Mouse (Mus musculus) hindbrain, embryonic 14.5 days (tissue): ENCODE measurements around the gene Prox1. TPM values are rescaled to one million over a fixed set of nuclear protein-coding genes. Genes with fewer than 3 reads are reported as not detected.

Experiments used
- ATAC-seq: fragments of 200-750 bp; cut with Nextera tagmentation; 2 replicates; pipeline ENCODE4 v1.8.0; 2017; ENCODE audit warnings: moderate number of reproducible peaks, mild to moderate bottlenecking, moderate TSS enrichment, moderate library complexity; ENCODE audit not compliant: low FRiP score
- DNase-seq: peaks from one replicate; pipeline ENCODE4 v3.0.0-alpha.2; 2015; ENCODE audit warnings: low spot score
- H3K27ac ChIP-seq: fragments of 300-500 bp; sonication (generic); 2 replicates; pipeline ENCODE4 v1.5.1; 2014; ENCODE audit warnings: mild to moderate bottlenecking, moderate library complexity
- H3K27me3 ChIP-seq: fragments of 300-500 bp; sonication (generic); 2 replicates; pipeline ENCODE4 v1.6.1; 2014; ENCODE audit warnings: mild to moderate bottlenecking, low read length, mixed read lengths; ENCODE audit not compliant: control insufficient read depth, insufficient read depth
- H3K36me3 ChIP-seq: fragments of 300-500 bp; sonication (generic); replicated peaks from 2 replicates; pipeline ENCODE4 v1.6.1; 2014; ENCODE audit not compliant: control insufficient read depth, insufficient read depth
- H3K4me1 ChIP-seq: fragments of 300-500 bp; sonication (generic); replicated peaks from 2 replicates; pipeline ENCODE4 v1.6.1; 2014; ENCODE audit warnings: antibody characterized with exemption, low read length, mixed read lengths; ENCODE audit not compliant: control insufficient read depth, insufficient read depth
- H3K4me2 ChIP-seq: fragments of 300-500 bp; sonication (generic); replicated peaks from 2 replicates; pipeline ENCODE4 v1.6.1; 2014; ENCODE audit warnings: mild to moderate bottlenecking, moderate library complexity
- H3K4me3 ChIP-seq: fragments of 300-500 bp; sonication (generic); replicated peaks from 2 replicates; pipeline ENCODE4 v1.5.1; 2014; ENCODE audit warnings: mild to moderate bottlenecking, low read length
- H3K9ac ChIP-seq: fragments of 300-500 bp; sonication (generic); 2 replicates; pipeline ENCODE4 v1.6.1; 2014
- H3K9me3 ChIP-seq: fragments of 300-500 bp; sonication (generic); 2 replicates; pipeline ENCODE4 v1.6.1; 2016; ENCODE audit warnings: low read length; ENCODE audit not compliant: control insufficient read depth
- WGBS: fragments of 180-500 bp; shearing (Covaris S2); extraction: QIAGEN DNeasy Blood & Tissue Kit; methylation state at CpG from one replicate; pipeline ENCODE4 v1.1.7; 2014; 5-methylcytosine and 5-hydroxymethylcytosine counted together
- polyA plus RNA-seq: library from polyadenylated mRNA; unstranded; fragments of >200 nt; fragmentation: Nextera tagmentation; extraction: Ambion mirVana; gene quantifications from 2 replicates; pipeline ENCODE4 v1.2.1, GENCODE M21; 2014

The Prox1 gene
- polyA plus RNA-seq, result 9.6 and 9.7 TPM in 2 replicates

DNA sequence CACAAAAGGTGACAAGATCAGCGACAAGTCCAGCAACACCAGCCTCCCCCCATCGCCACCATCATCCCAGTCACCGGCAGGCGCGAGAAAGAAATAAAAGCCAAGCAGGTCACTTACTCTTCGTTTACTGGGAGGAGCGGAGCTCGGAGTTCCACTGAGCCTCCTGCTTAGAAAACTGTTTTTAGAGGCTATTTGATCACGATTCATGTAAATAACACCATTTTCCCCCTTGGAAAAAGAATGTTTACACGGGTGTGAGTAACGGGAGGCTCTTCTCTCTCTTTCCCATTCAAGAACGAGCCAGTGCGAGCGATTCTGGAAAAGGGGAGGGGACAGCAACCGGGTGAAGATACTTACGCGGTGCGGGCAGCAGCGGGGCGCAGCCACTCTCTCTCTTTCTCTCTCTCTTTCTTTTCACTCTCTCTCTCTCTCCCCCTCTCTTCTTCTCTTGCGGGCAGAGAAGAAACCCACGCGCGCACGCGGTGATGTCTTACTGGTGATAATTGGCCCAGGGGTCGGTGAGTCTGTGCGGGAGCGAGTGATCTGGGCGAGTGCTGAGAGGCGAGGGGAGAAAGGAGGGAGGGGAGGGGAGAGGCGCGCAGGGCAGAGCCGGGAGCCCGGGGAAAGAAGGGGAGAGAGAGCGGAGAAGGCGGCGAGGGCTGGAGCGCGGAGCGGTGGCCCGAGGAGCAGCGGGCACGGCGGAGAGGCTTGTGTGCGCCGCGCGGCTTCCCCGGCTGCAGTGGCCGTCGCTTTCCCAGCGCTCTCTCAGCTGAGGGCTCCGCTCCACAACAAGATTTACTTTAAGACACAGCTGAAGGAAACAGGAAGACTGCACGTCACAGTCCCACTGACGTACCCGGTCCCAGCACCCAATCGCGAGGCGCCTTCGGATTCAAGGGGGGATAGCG is at the start of gene Prox1:
Gene Prox1 (minus strand): TSS at position 804 of the 908 bp plus-strand sequence.
- under 1% methylated on average over 58 of the region's 62 CpGs for WGBS
- ATAC-seq, result peak; percentile 86
- H3K4me3 ChIP-seq, result peak within 1 kb of the TSS; percentile 54
- peak within 1 kb of the TSS; percentile 65 for H3K9ac ChIP-seq
- peaks cover 11% of the 10 kb centered on the region for H3K4me1 ChIP-seq
- peak within 1 kb of the TSS; percentile 77 for H3K4me2 ChIP-seq
- no peaks in the 10 kb centered on the region for H3K36me3 ChIP-seq
- peaks cover 38% of the 10 kb centered on the region for H3K27me3 ChIP-seq
- peak; percentile 82 for DNase-seq
- no peaks in the 10 kb centered on the region for H3K9me3 ChIP-seq
- H3K27ac ChIP-seq, result peak within 1 kb of the TSS; percentile 89

DNA sequence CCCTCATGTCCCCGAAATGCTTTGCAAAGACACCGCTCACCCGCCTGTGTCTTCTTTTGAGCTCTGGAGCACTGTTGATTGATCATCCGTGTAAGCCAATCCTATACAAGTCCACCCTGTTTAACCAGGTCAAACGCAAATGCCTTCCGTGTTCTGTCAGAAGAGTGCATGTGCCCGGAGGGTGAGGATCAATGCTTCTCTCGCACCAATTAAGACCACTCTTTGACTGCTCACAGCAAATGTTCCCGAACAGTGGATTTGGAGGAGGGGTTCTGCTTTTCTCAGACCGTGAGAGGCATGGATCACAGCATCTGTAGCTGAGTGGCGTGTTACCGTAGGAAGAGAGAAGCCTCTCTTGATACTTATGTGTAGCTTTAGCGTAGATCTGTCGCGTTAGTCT is 46.1 kb upstream of the Prox1 start:
- no peak overlapping the region for H3K9ac ChIP-seq
- no peaks in the 10 kb centered on the region for H3K9me3 ChIP-seq
- 0 out of 2 replicates have a peak, but pooled peaks cover 5% of the 10 kb centered on the region for H3K4me1 ChIP-seq
- 63% methylated on average over 15 of the region's 15 CpGs for WGBS
- no peak overlapping the region for H3K27ac ChIP-seq
- ATAC-seq (no peak), DNase-seq (no peak)
- H3K36me3 ChIP-seq, result no peaks in the 10 kb centered on the region
- no peaks in the 10 kb centered on the region for H3K27me3 ChIP-seq
- no peak overlapping the region for H3K4me3 ChIP-seq
- no peak overlapping the region for H3K4me2 ChIP-seq

- no peaks in the 10 kb centered on the region for H3K27me3 ChIP-seq
- no peak overlapping the region for H3K9ac ChIP-seq
- no peaks in the 10 kb centered on the region for H3K9me3 ChIP-seq
- 60% methylated on average over 7 of the region's 7 CpGs for WGBS
- no peak overlapping the region for H3K4me3 ChIP-seq
- H3K4me2 ChIP-seq, result no peak overlapping the region
- no peaks in the 10 kb centered on the region for H3K4me1 ChIP-seq
- no peak overlapping the region for H3K27ac ChIP-seq
- H3K36me3 ChIP-seq, result no peaks in the 10 kb centered on the region
- ATAC-seq (no peak), DNase-seq (no peak)
These were observed 44.1 kb upstream of the Prox1 start for GRCm38 (mm10) chr1:190214626-190215025.

DNA sequence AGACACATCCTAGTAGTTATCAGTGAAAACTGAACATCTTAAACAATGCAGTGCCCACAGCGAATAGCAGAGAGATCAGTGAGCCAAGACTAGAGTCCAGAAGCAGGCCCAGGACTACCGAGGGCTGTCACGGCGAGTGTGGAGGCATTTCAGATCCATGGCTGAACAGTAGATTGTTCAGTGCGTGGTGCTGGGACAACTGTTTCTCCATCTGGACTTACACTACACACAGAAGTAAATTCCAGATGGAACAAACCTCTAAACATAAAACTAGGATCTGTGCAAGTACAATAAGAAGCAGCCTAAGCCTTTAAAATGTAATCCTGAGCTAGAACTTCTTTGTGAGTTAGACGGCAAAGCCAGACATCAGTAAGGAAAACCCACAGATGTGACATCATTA is 42.7 kb upstream of the Prox1 start:
- Histone ChIP-seq H3K27me3 (no peaks in the 10 kb centered on the region), H3K4me3 (no peak overlapping the region), H3K36me3 (no peaks in the 10 kb centered on the region), H3K4me2 (no peak overlapping the region), H3K4me1 (no peaks in the 10 kb centered on the region), H3K9ac (no peak overlapping the region), H3K27ac (no peak overlapping the region), H3K9me3 (no peaks in the 10 kb centered on the region)
- no peak for DNase-seq
- ATAC-seq, result no peak
- WGBS, result 97% methylated on average over 6 of the region's 6 CpGs

- no peak overlapping the region for H3K9ac ChIP-seq
- H3K36me3 ChIP-seq, result no peaks in the 10 kb centered on the region
- no peaks in the 10 kb centered on the region for H3K27me3 ChIP-seq
- H3K9me3 ChIP-seq, result no peaks in the 10 kb centered on the region
- H3K4me2 ChIP-seq, result no peak overlapping the region
- DNase-seq (no peak), ATAC-seq (no peak)
- WGBS, result 92% methylated on average over 8 of the region's 8 CpGs
- H3K4me1 ChIP-seq, result no peaks in the 10 kb centered on the region
- no peak overlapping the region for H3K4me3 ChIP-seq
- H3K27ac ChIP-seq, result no peak overlapping the region
These were observed 36.7 kb upstream of the Prox1 start for GRCm38 (mm10) chr1:190207246-190207645.

- ATAC-seq, result no peak
These were observed 35.2 kb upstream of the Prox1 start for GRCm38 (mm10) chr1:190205691-190206090.

DNA sequence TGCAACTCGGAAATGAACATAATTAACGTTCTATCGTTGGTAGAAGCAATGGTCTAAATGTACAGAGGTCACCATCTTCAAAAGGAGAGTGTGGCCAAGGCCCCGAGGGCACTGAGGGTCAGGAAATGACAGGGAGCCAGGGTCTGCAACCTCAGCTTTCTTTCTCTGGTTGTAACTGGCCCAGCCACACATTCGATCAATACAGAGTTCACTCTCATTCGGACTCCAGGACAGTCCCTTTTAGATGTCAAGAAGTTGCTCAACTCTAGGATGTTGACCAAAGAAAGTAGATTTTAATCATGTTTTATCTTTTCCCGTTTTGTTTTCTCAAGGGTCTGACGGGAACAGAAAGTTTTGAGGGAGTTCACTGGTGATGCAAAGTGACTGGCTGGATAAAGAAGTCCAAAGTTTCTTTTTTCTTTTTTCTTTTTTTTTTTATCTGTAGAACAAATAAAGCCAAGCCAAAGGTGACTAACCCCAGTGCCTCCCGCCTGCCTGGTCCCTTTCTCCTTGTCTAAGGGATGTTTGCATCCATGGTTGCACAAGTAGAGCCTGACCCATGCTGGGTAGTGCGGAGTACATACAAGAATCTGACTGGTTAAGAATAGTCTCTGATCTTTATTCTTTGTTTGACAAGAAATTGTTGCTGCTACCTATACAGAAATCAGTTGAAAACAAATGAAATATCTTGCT is 34.0 kb upstream of the Prox1 start:
- H3K9ac ChIP-seq, result no peak overlapping the region
- no peaks in the 10 kb centered on the region for H3K4me1 ChIP-seq
- ATAC-seq, result no peak
- no peaks in the 10 kb centered on the region for H3K27me3 ChIP-seq
- no peak overlapping the region for H3K27ac ChIP-seq
- H3K9me3 ChIP-seq, result no peaks in the 10 kb centered on the region
- H3K36me3 ChIP-seq, result no peaks in the 10 kb centered on the region
- no peak overlapping the region for H3K4me3 ChIP-seq
- 35% methylated on average over 10 of the region's 10 CpGs for WGBS
- H3K4me2 ChIP-seq, result no peak overlapping the region
- no peak for DNase-seq

More at GRCm38 (mm10) chr1:190205691-190206090, 35.2 kb upstream of the Prox1 start:
- H3K27ac ChIP-seq, result no peak overlapping the region
- H3K4me2 ChIP-seq, result no peak overlapping the region
- no peak for DNase-seq
- H3K9ac ChIP-seq, result no peak overlapping the region
- no peak overlapping the region for H3K4me3 ChIP-seq
- H3K36me3 ChIP-seq, result no peaks in the 10 kb centered on the region
- no peaks in the 10 kb centered on the region for H3K27me3 ChIP-seq
- H3K4me1 ChIP-seq, result no peaks in the 10 kb centered on the region
- no peaks in the 10 kb centered on the region for H3K9me3 ChIP-seq
- 92% methylated on average over 2 of the region's 2 CpGs for WGBS

- no peak for ATAC-seq
- Histone ChIP-seq H3K9me3 (no peaks in the 10 kb centered on the region), H3K9ac (no peak overlapping the region), H3K4me1 (no peaks in the 10 kb centered on the region), H3K27me3 (no peaks in the 10 kb centered on the region), H3K36me3 (no peaks in the 10 kb centered on the region), H3K27ac (no peak overlapping the region), H3K4me3 (no peak overlapping the region), H3K4me2 (no peak overlapping the region)
- 89% methylated on average over 6 of the region's 6 CpGs for WGBS
- no peak for DNase-seq
These were observed 31.2 kb upstream of the Prox1 start for GRCm38 (mm10) chr1:190201696-190202095.

- DNase-seq, result no peak
- Histone ChIP-seq H3K27ac (no peak overlapping the region), H3K27me3 (no peaks in the 10 kb centered on the region), H3K9ac (no peak overlapping the region), H3K4me1 (no peaks in the 10 kb centered on the region), H3K36me3 (no peaks in the 10 kb centered on the region), H3K4me2 (no peak overlapping the region), H3K9me3 (no peaks in the 10 kb centered on the region), H3K4me3 (no peak overlapping the region)
- no peak for ATAC-seq
- 97% methylated on average over 4 of the region's 4 CpGs for WGBS
These were observed 30.5 kb upstream of the Prox1 start for GRCm38 (mm10) chr1:190200996-190201395.
